8 mouse cellular contexts compared by ENCODE assay signal in genomic region chr13:47104856-47105541, GRCm38 (mm10). TPM values are rescaled to one million over a fixed set of nuclear protein-coding genes. Genes with fewer than 3 reads are reported as not detected.
DNase-seq lines count a peak whose midpoint lies in the region; ATAC-seq and TF ChIP-seq lines count a peak whose summit lies in the region.

No protein-coding gene starts in this region.

- under 1% methylated on average over 25 of the region's 25 CpGs for WGBS in heart, embryonic 13.5 days
- under 1% methylated on average over 25 of the region's 25 CpGs for WGBS in stomach, embryonic 15.5 days

- in situ Hi-C loops in CH12.LX (cut with MboI; ENCODE audit: low pct_ligation_motif_present, low pct_unique_long_range_greater_than_20kb, low sequenced_read_pairs) = no loop called here

- no peak for TF ChIP-seq RAD21 in CH12.LX (IDR thresholded peaks at IDR 0.05; ENCODE audit: low read depth, low read length)

- H3K79me2 ChIP-seq in CH12.LX (replicated peaks; ENCODE audit: control insufficient read depth, extremely low read depth, insufficient read depth, poor library complexity, severe bottlenecking) = peaks cover 22% of the 10 kb centered on the region

- peaks cover 0 to 31% of the 10 kb centered on the region in 2 experiments; a peak in 3 of 4 replicates for H3K4me1 ChIP-seq in CH12.LX (ENCODE audit: control insufficient read depth in 1 of 2, insufficient read depth in 2 of 2)
- H3K4me1 ChIP-seq in cortical plate, adult 2 months (ENCODE audit: control insufficient read depth, insufficient read depth, low read length) = 0 out of 2 replicates have a peak, but pooled peaks cover 2% of the 10 kb centered on the region
- peaks cover 42% of the 10 kb centered on the region for H3K4me1 ChIP-seq in heart, embryonic 13.5 days
- H3K4me1 ChIP-seq in megakaryocyte, embryonic 14.5 days = peaks cover 51% of the 10 kb centered on the region
- H3K4me1 ChIP-seq in stomach, embryonic 15.5 days = peaks cover 14% of the 10 kb centered on the region

- peak; percentile 19 to 83 for DNase-seq in adrenal gland, adult (ENCODE audit: inconsistent age in 2 of 2, low spot score in 1 of 2)
- no peak for DNase-seq in adrenal gland, postnatal 4 days (ENCODE audit: low spot score in 2 of 2)
- peak; percentile 82 for DNase-seq in CH12.LX (ENCODE audit: extremely low read depth)
- peak; percentile 16 to 49 for DNase-seq in kidney, postnatal 36 days

- TF ChIP-seq EP300 in CH12.LX (IDR thresholded peaks at IDR 0.05; ENCODE audit: low read length) = peak; percentile 78

- TF ChIP-seq CTCF in CH12.LX (conservative IDR thresholded peaks at IDR 0.05 in 1 of 2, IDR thresholded peaks at IDR 0.05 in 1 of 2; ENCODE audit: low read depth in 2 of 2, low read length in 2 of 2) = no peak
- TF ChIP-seq CTCF in cortical plate, adult 2 months (IDR thresholded peaks at IDR 0.05; ENCODE audit: extremely low read depth, insufficient read depth, low read length) = no peak

- no peak for ATAC-seq in heart, embryonic 13.5 days (ENCODE audit: extremely low read depth, insufficient number of reproducible peaks, low FRiP score, low TSS enrichment)
- ATAC-seq in stomach, embryonic 15.5 days (ENCODE audit: insufficient read depth, low FRiP score, low read depth) = no peak

- no peaks in the 10 kb centered on the region for H3K9me3 ChIP-seq in CH12.LX (replicated peaks; ENCODE audit: low read length)
- no peaks in the 10 kb centered on the region for H3K9me3 ChIP-seq in heart, embryonic 13.5 days
- no peaks in the 10 kb centered on the region for H3K9me3 ChIP-seq in megakaryocyte, embryonic 14.5 days
- H3K9me3 ChIP-seq in stomach, embryonic 15.5 days = no peaks in the 10 kb centered on the region

- H3K4me3 ChIP-seq in CH12.LX (replicated peaks in 1 of 3; ENCODE audit: low read depth in 2 of 3, low read length in 2 of 3, poor library complexity in 1 of 3) = peak overlapping the region; percentile 71 to 95 (median 81)
- H3K4me3 ChIP-seq in cortical plate, adult 2 months (ENCODE audit: insufficient read depth, low read length) = peak overlapping the region; percentile 66
- H3K4me3 ChIP-seq in heart, embryonic 13.5 days = peak overlapping the region; percentile 91
- H3K4me3 ChIP-seq in megakaryocyte, embryonic 14.5 days (replicated peaks) = peak overlapping the region; percentile 96
- H3K4me3 ChIP-seq in stomach, embryonic 15.5 days (replicated peaks) = peak overlapping the region; percentile 96

- peak overlapping the region; percentile 86; the same call in 1 of the 2 replicates for H3K27ac ChIP-seq in CH12.LX (ENCODE audit: insufficient read depth, low read depth)
- H3K27ac ChIP-seq in cortical plate, adult 2 months (ENCODE audit: insufficient read depth, low read length) = peak overlapping the region; percentile 78; the same call in 1 of the 2 replicates
- peak overlapping the region; percentile 100 for H3K27ac ChIP-seq in heart, embryonic 13.5 days (replicated peaks)
- H3K27ac ChIP-seq in stomach, embryonic 15.5 days = peak overlapping the region; percentile 100

- H3K9ac ChIP-seq in CH12.LX (ENCODE audit: insufficient read depth, low read depth) = peak overlapping the region; percentile 82
- H3K9ac ChIP-seq in heart, embryonic 13.5 days = peak overlapping the region; percentile 99
- H3K9ac ChIP-seq in stomach, embryonic 15.5 days = peak overlapping the region; percentile 87

- peak overlapping the region; percentile 79 for H3K4me2 ChIP-seq in CH12.LX (ENCODE audit: insufficient read depth, low read depth, poor library complexity, severe bottlenecking)
- peak overlapping the region; percentile 89 for H3K4me2 ChIP-seq in heart, embryonic 13.5 days
- H3K4me2 ChIP-seq in stomach, embryonic 15.5 days = peak overlapping the region; percentile 74

- H3K27me3 ChIP-seq in CH12.LX (replicated peaks) = peaks cover 3% of the 10 kb centered on the region
- no peaks in the 10 kb centered on the region for H3K27me3 ChIP-seq in heart, embryonic 13.5 days (replicated peaks)
- no peaks in the 10 kb centered on the region for H3K27me3 ChIP-seq in megakaryocyte, embryonic 14.5 days (replicated peaks)
- no peaks in the 10 kb centered on the region for H3K27me3 ChIP-seq in stomach, embryonic 15.5 days (replicated peaks)

- TF ChIP-seq POLR2A in CH12.LX (IDR thresholded peaks at IDR 0.05; ENCODE audit: low read depth, low read length) = peak; percentile 27; the same call in 1 of the 2 replicates
- TF ChIP-seq POLR2A in cortical plate, adult 2 months (IDR thresholded peaks at IDR 0.05; ENCODE audit: extremely low read depth, insufficient read depth, low read length) = no peak

- H3K36me3 ChIP-seq in CH12.LX (replicated peaks in 1 of 2; ENCODE audit: control insufficient read depth in 1 of 2, insufficient read depth in 1 of 2, low read length in 1 of 2) = peaks cover 5 to 26% of the 10 kb centered on the region in 2 experiments
- peaks cover 25% of the 10 kb centered on the region for H3K36me3 ChIP-seq in heart, embryonic 13.5 days
- H3K36me3 ChIP-seq in megakaryocyte, embryonic 14.5 days (replicated peaks; ENCODE audit: low read length) = peaks cover 28% of the 10 kb centered on the region
- peaks cover 3% of the 10 kb centered on the region; the same call in 1 of the 2 replicates for H3K36me3 ChIP-seq in stomach, embryonic 15.5 days

- dilution Hi-C loops in CH12.LX (cut with MboI; ENCODE audit: extremely low pct_ligation_motif_present, extremely low pct_unique_long_range_greater_than_20kb, low sequenced_read_pairs) = no loop called here

TF ChIP-seq in CH12.LX, 34 proteins besides CTCF, POLR2A, EP300 and RAD21:
- TF ChIP-seq TCF12 (IDR thresholded peaks at IDR 0.05; ENCODE audit: low read depth, low read length) (0 out of 2 replicates have a peak, but pooled peaks have one; percentile 30), GABPA (IDR thresholded peaks at IDR 0.05; ENCODE audit: insufficient replicate concordance, low read depth, low read length) (no peak), MXI1 (IDR thresholded peaks at IDR 0.05; ENCODE audit: low read depth, low read length) (peak; percentile 32; the same call in 1 of the 2 replicates), JUND (conservative IDR thresholded peaks at IDR 0.05; ENCODE audit: low read depth, low read length) (no peak), IRF4 (IDR thresholded peaks at IDR 0.05; ENCODE audit: low read depth, low read length) (peak; percentile 97), BHLHE40 (IDR thresholded peaks at IDR 0.05; ENCODE audit: low read depth, low read length) (peak; percentile 81), NELFE (IDR thresholded peaks at IDR 0.05; ENCODE audit: low read depth, low read length) (no peak), RCOR1 (conservative IDR thresholded peaks at IDR 0.05; ENCODE audit: low read depth, low read length) (peak; percentile 89), POLR2AphosphoS2 (IDR thresholded peaks at IDR 0.05; ENCODE audit: low read depth, low read length) (no peak), MAX (IDR thresholded peaks at IDR 0.05; ENCODE audit: low read length) (peak; percentile 27; the same call in 1 of the 2 replicates), ETS1 (conservative IDR thresholded peaks at IDR 0.05; ENCODE audit: low read depth, low read length) (peak; percentile 80), MYC (IDR thresholded peaks at IDR 0.05; ENCODE audit: low read depth, low read length) (peak; percentile 82; the same call in 1 of the 2 replicates), CHD2 (IDR thresholded peaks at IDR 0.05; ENCODE audit: low read length) (peak; percentile 85), JUN (IDR thresholded peaks at IDR 0.05; ENCODE audit: insufficient read depth, low read depth, low read length) (peak; percentile 38; the same call in 1 of the 2 replicates), SMC3 (IDR thresholded peaks at IDR 0.05; ENCODE audit: low read depth, low read length) (no peak), HCFC1 (IDR thresholded peaks at IDR 0.05; ENCODE audit: low read depth, low read length) (peak; percentile 29; the same call in 1 of the 2 replicates), SIN3A (IDR thresholded peaks at IDR 0.05; ENCODE audit: low read length) (peak; percentile 58), ZC3H11A (IDR thresholded peaks at IDR 0.05; ENCODE audit: low read depth, low read length) (no peak), ZNF384 (IDR thresholded peaks at IDR 0.05; ENCODE audit: low read depth, low read length) (peak; percentile 7; the same call in 1 of the 2 replicates), ZMIZ1 (IDR thresholded peaks at IDR 0.05; ENCODE audit: low read depth, low read length) (no peak), MEF2A (IDR thresholded peaks at IDR 0.05; ENCODE audit: borderline replicate concordance, low read depth, low read length) (peak; percentile 89), KAT2A (IDR thresholded peaks at IDR 0.05; ENCODE audit: insufficient replicate concordance, low read length) (no peak), MAFK (IDR thresholded peaks at IDR 0.05; ENCODE audit: insufficient replicate concordance, low read length) (peak; percentile 91)
TF ChIP-seq in CH12.LX: peak in this region for 15.

RNA-seq across cellular contexts. Expression of gene Dek, which starts 1.0 kb away (rescaled TPM):
- total RNA-seq in adrenal gland, postnatal 4 days (2021) = 100 to 1,000 TPM; 122 to 142 TPM
- total RNA-seq in CH12.LX (2012; rRNA removed) (28.8 and 34.1 TPM in 2 replicates), CH12.LX (2014; rRNA removed) (196 and 230 TPM in 2 replicates)
- polyA plus RNA-seq in CH12.LX (2012; ENCODE audit: insufficient read length, low read depth) = 228 and 232 TPM in 2 replicates
- 41.4 and 46.1 TPM in 2 replicates for polyA plus RNA-seq in cortical plate, adult 2 months (2012; rRNA removed)
- polyA plus RNA-seq in heart, embryonic 13.5 days (2015; fragmentation: Nextera tagmentation; extraction: Ambion mirVana) = 152 and 167 TPM in 2 replicates
- polyA plus RNA-seq in megakaryocyte, embryonic 14.5 days (2012; ENCODE audit: insufficient read depth, low replicate concordance) = 96.3 and 275 TPM in 2 replicates
- polyA plus RNA-seq in stomach, embryonic 15.5 days (2015; fragmentation: Nextera tagmentation; extraction: Ambion mirVana) = 271 and 291 TPM in 2 replicates

RNA-seq across cellular contexts. Expression of gene Rnf144b, which starts 17.5 kb away (rescaled TPM):
- 1 to 10 TPM; 3.4 to 6.7 TPM for total RNA-seq in adrenal gland, postnatal 4 days (2021)
- total RNA-seq in CH12.LX (2012; rRNA removed) = not detected in 2 replicates
- not detected in 2 replicates for total RNA-seq in CH12.LX (2014; rRNA removed)
- polyA plus RNA-seq in CH12.LX (2012; ENCODE audit: insufficient read length, low read depth) = not detected in 2 replicates
- polyA plus RNA-seq in cortical plate, adult 2 months (2012; rRNA removed) = 15.1 and 16.2 TPM in 2 replicates
- polyA plus RNA-seq in heart, embryonic 13.5 days (2015; fragmentation: Nextera tagmentation; extraction: Ambion mirVana) = 1.4 TPM in 2 replicates
- 0.29 TPM in 1 of 2 replicates, not detected in the other for polyA plus RNA-seq in megakaryocyte, embryonic 14.5 days (2012; ENCODE audit: insufficient read depth, low replicate concordance)
- 1.7 and 2.0 TPM in 2 replicates for polyA plus RNA-seq in stomach, embryonic 15.5 days (2015; fragmentation: Nextera tagmentation; extraction: Ambion mirVana)

Comparison
In these comparisons a context has a peak if more than half of its experiments do, and no peak if none do; other contexts are left out.
1. DNase-seq: peak in adrenal gland, adult (2 of 2), CH12.LX (single experiment) and kidney, postnatal 36 days (2 of 2); none in adrenal gland, postnatal 4 days (0 of 2).
2. Peak in every context shown above with its lines, with median percentiles within 50 percentile points of each other: H3K27ac ChIP-seq, H3K4me2 ChIP-seq, H3K4me3 ChIP-seq and H3K9ac ChIP-seq.